Mouse (Mus musculus) E14TG2a.4 (cell line): ENCODE results near the gene Commd3.
A peak's percentile ranks its signal among the peaks of the same experiment; 100 is the strongest.

ENCODE experiments used
- H3K27me3 ChIP-seq: 2 replicates; pipeline ENCODE4 v1.6.1; 2014; ENCODE audit warnings: low read length, control low read depth; ENCODE audit not compliant: insufficient read depth
- H3K36me3 ChIP-seq: 2 replicates; pipeline ENCODE4 v1.6.1; 2014; ENCODE audit warnings: low read length, control low read depth; ENCODE audit not compliant: insufficient read depth
- H3K4me1 ChIP-seq: replicated peaks from 2 replicates; pipeline ENCODE4 v1.6.1; 2014; ENCODE audit warnings: low read depth, low read length, control low read depth
- H3K4me3 ChIP-seq: replicated peaks from 2 replicates; pipeline ENCODE4 v1.5.1; 2014; ENCODE audit warnings: mild to moderate bottlenecking, low read length
- H3K9me3 ChIP-seq: 2 replicates; pipeline ENCODE4 v1.6.1; 2014; ENCODE audit warnings: low read length, control low read depth
- CTCF ChIP-seq: conservative IDR thresholded peaks from 2 replicates; pipeline ENCODE4 v1.5.1; 2014; ENCODE audit warnings: low read length
- NANOG ChIP-seq: IDR thresholded peaks from 2 replicates; pipeline ENCODE4 v1.6.1; 2014; ENCODE audit warnings: borderline replicate concordance, low read length, mixed read lengths
- POU5F1 ChIP-seq: IDR thresholded peaks from 2 replicates; pipeline ENCODE4 v1.6.1; 2014; ENCODE audit warnings: low read length, borderline replicate concordance

Gene Commd3

GRCm38 (mm10) chr2:18672133-18672765 is at the start of gene Commd3:
Gene Commd3, plus strand, starts transcription at chr2:18672384.
- Histone ChIP-seq H3K27me3 (peaks cover 49% of the 10 kb centered on the region), H3K36me3 (no peaks in the 10 kb centered on the region), H3K4me3 (peak within 1 kb of the TSS; percentile 85), H3K4me1 (peaks cover 21% of the 10 kb centered on the region), H3K9me3 (no peaks in the 10 kb centered on the region)
- TF ChIP-seq NANOG (no peak), POU5F1 (no peak), CTCF (no peak)

GRCm38 (mm10) chr2:18623219-18623618 is 49.0 kb upstream of the Commd3 start:
- Histone ChIP-seq H3K36me3 (no peaks in the 10 kb centered on the region), H3K9me3 (0 out of 2 replicates have a peak, but pooled peaks cover 7% of the 10 kb centered on the region)

GRCm38 (mm10) chr2:18630547-18630946 is 41.6 kb upstream of the Commd3 start:
- H3K27me3 ChIP-seq, result no peaks in the 10 kb centered on the region; the same call in 1 of the 2 replicates
- peaks cover 4% of the 10 kb centered on the region; the same call in 1 of the 2 replicates for H3K9me3 ChIP-seq
- no peaks in the 10 kb centered on the region for H3K4me1 ChIP-seq
- no peak for TF ChIP-seq POU5F1
- TF ChIP-seq NANOG, result no peak
- no peak for TF ChIP-seq CTCF
- no peaks in the 10 kb centered on the region for H3K36me3 ChIP-seq
- no peak overlapping the region for H3K4me3 ChIP-seq

More at GRCm38 (mm10) chr2:18623219-18623618, 49.0 kb upstream of the Commd3 start:
- H3K4me3 ChIP-seq, result no peak overlapping the region
- H3K27me3 ChIP-seq, result peaks cover 22% of the 10 kb centered on the region; the same call in 1 of the 2 replicates
- TF ChIP-seq NANOG, result no peak
- TF ChIP-seq CTCF, result no peak
- no peak for TF ChIP-seq POU5F1
- peaks cover 32% of the 10 kb centered on the region for H3K4me1 ChIP-seq

GRCm38 (mm10) chr2:18635052-18635451 is 37.1 kb upstream of the Commd3 start:
- TF ChIP-seq POU5F1 (no peak), NANOG (no peak), CTCF (no peak)
- peaks cover 12% of the 10 kb centered on the region for H3K9me3 ChIP-seq
- H3K4me3 ChIP-seq, result no peak overlapping the region
- no peaks in the 10 kb centered on the region for H3K4me1 ChIP-seq
- H3K27me3 ChIP-seq, result peaks cover 14% of the 10 kb centered on the region
- no peaks in the 10 kb centered on the region for H3K36me3 ChIP-seq

GRCm38 (mm10) chr2:18648563-18648962 is 23.6 kb upstream of the Commd3 start:
- no peaks in the 10 kb centered on the region for H3K9me3 ChIP-seq
- H3K4me1 ChIP-seq, result peaks cover 5% of the 10 kb centered on the region; the same call in 1 of the 2 replicates
- no peaks in the 10 kb centered on the region for H3K36me3 ChIP-seq
- peaks cover 21% of the 10 kb centered on the region for H3K27me3 ChIP-seq
- no peak overlapping the region for H3K4me3 ChIP-seq
- no peak for TF ChIP-seq POU5F1
- TF ChIP-seq NANOG, result no peak
- TF ChIP-seq CTCF, result no peak

- H3K9me3 ChIP-seq, result no peaks in the 10 kb centered on the region
- TF ChIP-seq NANOG, result no peak
- TF ChIP-seq CTCF, result no peak
- TF ChIP-seq POU5F1, result no peak
- no peaks in the 10 kb centered on the region for H3K4me1 ChIP-seq
- H3K36me3 ChIP-seq, result no peaks in the 10 kb centered on the region
- H3K4me3 ChIP-seq, result no peak overlapping the region
- peaks cover 18% of the 10 kb centered on the region for H3K27me3 ChIP-seq
Observed at GRCm38 (mm10) chr2:18654821-18655220, 17.4 kb upstream of the Commd3 start.

GRCm38 (mm10) chr2:18664003-18664402 is 8.2 kb upstream of the Commd3 start:
- H3K4me3 ChIP-seq, result no peak overlapping the region
- TF ChIP-seq CTCF, result no peak
- TF ChIP-seq POU5F1, result no peak
- TF ChIP-seq NANOG, result no peak
- H3K9me3 ChIP-seq, result no peaks in the 10 kb centered on the region
- H3K36me3 ChIP-seq, result no peaks in the 10 kb centered on the region
- H3K27me3 ChIP-seq, result peaks cover 12% of the 10 kb centered on the region; the same call in 1 of the 2 replicates
- no peaks in the 10 kb centered on the region for H3K4me1 ChIP-seq

GRCm38 (mm10) chr2:18671041-18671440 is 1.1 kb upstream of the Commd3 start:
- Histone ChIP-seq H3K9me3 (no peaks in the 10 kb centered on the region), H3K4me3 (no peak overlapping the region), H3K27me3 (peaks cover 53% of the 10 kb centered on the region), H3K36me3 (no peaks in the 10 kb centered on the region), H3K4me1 (peaks cover 20% of the 10 kb centered on the region)
- TF ChIP-seq POU5F1 (no peak), NANOG (no peak), CTCF (no peak)
